Mouse (Mus musculus) left cerebral cortex, postnatal 14 days (tissue): Measurements from ENCODE around the gene Avl9. TPM values are rescaled to one million over a fixed set of nuclear protein-coding genes. Genes with fewer than 3 reads are reported as not detected.

ENCODE experiments used
- DNase-seq, 2 experiments: peaks; one replicate each; pipeline ENCODE4 v3.0.0; 2021 to 2022; ENCODE audit warnings: low spot score in 2 of 2, mixed read lengths in 1 of 2
- intact Hi-C: fragments of 180-260 bp; cut with DNase I; formaldehyde crosslinking; loops from one replicate; pipeline ENCODE4 v1.15.1; 2025
- total RNA-seq, 2 experiments: library from RNA; stranded (reverse); gene quantifications; 2 replicates each; pipeline ENCODE4 v1.2.3; 2021

Gene Avl9
- total RNA-seq, 2 experiments from 2014 or later = 32.8 to 35.9 TPM

DNA sequence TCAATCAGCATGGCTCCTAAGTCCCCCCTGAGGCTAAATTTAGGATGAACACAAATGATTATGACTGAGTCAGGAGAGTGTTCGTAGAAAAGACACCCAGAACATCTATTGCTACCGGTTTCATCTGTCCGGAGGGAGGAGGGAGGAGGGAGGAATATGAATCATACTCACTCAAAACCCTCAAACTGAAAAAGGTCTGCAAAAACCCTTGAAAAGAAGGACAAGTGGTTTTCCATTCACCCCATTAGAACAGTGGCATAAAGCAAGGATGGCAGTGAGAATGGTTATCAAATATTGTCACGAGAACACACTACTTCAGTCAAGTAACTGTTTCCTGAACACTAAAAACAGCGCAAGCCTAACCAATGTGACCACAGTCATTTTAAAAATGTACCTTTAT is 70.4 kb downstream of the Avl9 start:
- no peak for DNase-seq
- intact Hi-C loops = no loop called here

DNA sequence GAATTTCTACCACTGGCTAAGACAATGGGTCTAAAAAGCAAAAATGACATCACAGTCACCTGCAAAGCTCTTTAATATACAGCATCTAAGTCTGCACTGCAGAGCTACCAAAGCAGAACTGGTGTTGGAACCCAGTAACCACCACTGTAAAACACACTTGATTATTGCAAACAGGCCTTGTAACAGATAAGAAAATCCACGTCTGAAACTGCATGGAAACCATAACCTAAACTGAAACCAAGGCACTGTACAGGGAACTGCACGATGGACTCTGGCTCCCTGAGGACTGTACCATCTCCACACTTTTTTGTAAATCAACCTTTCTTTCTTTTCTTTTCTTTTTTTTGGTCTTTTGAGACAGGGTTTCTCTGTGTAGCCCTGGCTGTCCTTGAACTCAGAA is 73.0 kb downstream of the Avl9 start:
- DNase-seq = no peak
- intact Hi-C loops = no loop called here

DNA sequence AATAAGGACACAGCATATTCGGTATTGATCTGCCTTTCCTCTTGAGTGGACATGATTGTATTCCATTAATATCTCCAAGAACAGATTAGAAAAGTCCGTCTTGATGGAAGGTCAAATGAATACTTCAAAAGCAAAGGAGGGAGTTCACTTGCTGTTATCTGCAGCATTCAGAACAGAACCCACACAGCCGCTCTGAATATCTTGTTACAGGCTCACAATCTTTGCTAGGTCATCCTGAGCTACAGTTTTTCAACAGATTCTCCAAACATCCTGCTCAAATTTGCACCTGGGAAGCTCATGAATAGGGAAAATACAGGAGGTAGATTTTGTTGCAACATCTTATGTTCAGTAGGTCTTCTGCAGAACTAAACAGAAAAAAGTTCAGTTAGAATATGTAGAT is 74.6 kb downstream of the Avl9 start:
- no peak for DNase-seq
- intact Hi-C loops = no loop called here

DNA sequence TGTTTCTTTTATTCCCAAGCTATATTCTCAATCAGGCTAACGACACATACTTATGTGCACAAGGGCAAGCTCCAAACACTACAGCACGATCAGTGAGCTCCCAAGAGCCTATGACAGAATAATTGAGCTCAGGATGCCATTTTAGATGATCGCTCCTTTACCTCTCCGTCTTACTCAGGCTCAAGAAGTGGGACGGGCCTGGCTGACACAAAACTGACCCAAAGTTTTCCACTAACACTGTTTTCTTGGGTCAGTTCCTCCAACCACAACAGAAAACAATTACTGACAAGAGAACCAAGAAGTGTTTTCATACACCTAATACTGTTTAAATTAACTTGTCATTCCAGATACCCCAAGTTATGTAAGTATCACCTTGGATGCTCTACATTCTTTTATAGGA is 80.1 kb downstream of the Avl9 start:
- no peak for DNase-seq
- intact Hi-C loops = no loop called here

DNA sequence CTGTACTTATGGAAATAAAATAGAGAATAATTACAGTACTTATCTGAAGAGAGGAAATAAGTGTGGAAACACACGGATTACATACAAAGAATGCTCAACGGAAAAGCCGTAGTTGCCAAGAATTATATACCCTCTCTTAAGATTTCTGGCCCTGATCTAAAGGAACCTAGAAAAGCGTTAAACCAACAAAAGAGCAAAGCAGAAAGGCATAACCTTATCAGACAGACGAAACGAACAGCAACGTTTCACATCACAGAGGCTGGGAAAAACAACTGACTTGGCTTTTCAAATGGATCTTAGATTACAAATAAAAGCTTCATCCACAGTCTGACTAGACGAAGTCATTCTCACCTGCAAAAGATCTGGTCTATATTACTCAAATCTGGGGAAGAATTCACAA is 81.5 kb downstream of the Avl9 start:
- no peak for DNase-seq
- intact Hi-C loops = no loop called here

DNA sequence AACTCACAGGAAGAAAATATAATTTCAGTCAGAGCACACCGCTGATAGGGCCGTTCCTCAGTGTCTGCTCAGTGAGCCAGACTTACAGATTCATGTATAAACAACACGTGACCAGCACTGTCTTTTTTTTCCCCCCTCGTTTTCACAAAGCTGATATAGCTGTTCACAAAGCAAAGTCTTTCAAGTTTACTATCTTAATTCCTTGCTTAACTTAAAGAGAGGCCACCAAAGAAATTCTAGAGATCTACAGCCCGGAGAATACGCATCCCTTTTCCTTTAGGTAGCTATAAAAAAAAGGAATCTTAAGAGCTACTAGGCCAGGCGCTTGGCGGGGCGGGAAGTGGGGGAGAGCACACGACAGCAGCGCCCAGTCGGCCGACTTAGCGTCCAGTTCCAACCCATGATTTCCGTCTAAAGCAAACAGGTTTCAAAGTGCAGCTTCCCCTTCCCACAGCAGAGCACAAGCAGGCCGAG is 82.0 kb downstream of the Avl9 start:
- intact Hi-C loops = no loop called here
- DNase-seq = peak; percentile 27 to 39

DNA sequence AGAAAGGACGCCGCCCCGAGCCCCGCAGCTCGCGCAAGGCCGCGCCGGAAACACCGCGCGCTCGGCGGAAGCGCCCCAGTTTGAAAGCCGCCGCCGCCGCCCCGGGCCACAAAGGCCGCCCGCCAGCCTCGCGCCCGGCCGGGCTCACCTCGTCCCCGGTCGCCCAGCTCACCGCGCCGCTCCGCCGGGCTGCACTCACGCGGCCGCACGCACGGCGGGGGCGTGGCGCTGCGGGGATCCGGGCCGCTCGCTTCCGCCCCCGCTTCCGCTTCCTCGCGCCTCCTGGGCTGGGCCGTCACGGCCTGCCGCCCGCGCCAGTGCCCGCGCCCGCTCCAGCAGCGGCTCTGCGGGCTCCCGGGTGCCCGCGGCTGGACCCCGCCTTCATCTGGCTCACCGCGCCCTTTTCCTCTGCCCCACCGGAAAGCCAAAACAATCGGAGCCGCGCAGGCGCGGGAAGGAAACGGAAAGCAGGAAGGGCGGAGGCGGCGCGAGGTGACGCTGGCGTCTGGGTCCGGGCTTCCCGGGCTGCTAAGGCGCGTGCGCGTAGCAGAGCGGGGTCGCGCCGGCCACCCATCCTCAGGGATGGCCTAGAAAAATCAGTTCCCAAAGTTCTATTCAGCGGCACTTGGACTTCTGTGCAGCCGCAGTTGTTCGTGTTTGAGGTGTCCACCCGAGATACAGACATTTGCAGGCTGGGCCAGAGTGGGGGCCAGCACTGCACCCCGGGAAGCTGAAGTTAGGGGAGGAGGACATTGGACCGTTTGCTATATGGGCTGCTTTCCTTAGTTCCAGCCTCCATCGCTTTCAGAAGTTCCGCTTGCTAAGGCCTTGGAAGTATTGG is 82.8 kb downstream of the Avl9 start, which contains the start of gene Kbtbd2:
TSS of gene Kbtbd2 (minus strand) at position 503 of the 841 bp plus-strand sequence.
- peak; percentile 93 to 94 for DNase-seq
- intact Hi-C loops = no loop called here

DNA sequence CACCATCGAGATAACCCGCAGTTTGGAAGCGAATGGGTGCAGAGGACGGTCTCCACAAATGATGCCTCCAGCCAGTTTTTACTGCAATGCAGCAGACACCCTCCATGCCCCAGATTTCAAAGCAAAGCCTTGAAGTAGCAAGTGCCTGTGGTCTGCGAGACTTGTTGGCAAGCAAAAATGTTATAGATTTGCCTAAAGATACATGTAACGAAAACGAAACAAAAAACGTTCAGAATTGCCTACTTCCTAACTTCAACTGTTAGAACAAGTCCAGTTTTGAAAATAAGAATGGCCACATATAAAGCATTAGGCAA is 83.4 kb downstream of the Avl9 start:
- intact Hi-C loops = no loop called here
- DNase-seq = peak in 1 of 2 experiments; percentile 25

DNA sequence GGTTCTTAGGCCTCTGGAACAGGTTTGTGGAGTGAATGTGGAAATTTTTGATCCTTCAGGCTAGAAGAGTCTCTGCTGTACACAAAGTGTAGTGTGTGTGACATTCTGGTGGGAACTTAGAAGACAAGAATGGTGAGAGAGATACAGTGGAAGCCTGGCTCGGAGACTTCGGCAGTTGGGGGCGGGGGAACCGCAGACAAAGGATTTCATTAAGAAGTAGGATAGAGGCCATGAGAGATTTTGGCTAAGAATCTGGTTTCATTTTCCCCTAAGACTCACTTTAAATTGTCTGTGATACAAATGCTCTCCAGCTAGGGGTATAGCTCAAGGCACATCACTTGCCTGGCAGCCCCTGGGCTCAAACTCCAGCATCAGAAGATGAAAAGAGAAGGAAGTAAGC is 90.3 kb downstream of the Avl9 start:
- intact Hi-C loops = loop anchor here (10.0 kb wide), 3 partner anchors 660 to 1410 kb away; partner anchors contain the start of genes Vmn1r27 and Vopp1
- no peak for DNase-seq

DNA sequence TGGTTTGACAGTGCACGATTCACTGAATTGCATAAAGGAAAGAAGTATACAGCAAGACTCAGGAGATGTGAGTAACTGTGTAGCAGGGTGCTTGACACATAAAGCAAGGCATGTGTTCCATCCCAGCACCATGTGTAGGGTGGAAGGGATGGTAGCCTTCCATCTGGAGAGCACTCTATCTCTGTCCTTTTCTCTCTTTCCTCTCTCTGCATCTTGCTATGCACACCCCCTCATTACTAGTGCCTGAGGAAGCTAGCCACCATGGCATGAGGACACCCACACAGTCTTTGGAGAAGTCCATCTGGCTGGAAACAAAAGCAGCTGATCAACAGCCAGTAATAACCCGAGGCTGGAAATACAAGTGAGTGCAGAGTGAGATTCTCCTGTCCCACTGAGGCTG is 91.5 kb downstream of the Avl9 start:
- intact Hi-C loops = loop anchor here (10.0 kb wide), 3 partner anchors 659 to 1409 kb away; partner anchors contain the start of genes Vmn1r27 and Vopp1
- DNase-seq = peak; percentile 22 to 52

DNA sequence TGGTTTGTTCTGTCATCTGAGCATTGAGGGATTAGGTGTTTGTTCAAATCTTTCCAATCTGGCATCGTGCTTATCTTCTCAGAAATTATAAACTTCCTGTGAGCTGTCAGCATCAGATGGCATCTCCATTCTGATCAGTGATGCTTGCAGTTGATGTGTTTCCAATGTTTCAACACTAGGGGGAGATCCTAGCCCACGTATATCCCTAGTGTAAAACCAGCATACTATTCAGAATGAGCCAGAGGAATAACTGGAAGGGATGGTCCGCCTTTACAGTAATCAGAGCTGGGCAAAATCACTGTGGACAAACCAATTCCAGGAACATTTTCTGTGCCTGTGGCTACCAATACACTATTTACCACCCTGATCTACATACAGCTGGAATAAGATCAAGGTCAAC is 94.0 kb downstream of the Avl9 start:
- intact Hi-C loops = loop anchor here (2.0 to 10.0 kb wide), 5 partner anchors 100 to 1406 kb away; partner anchors contain the start of genes Vmn1r27 and Vopp1
- DNase-seq = peak; percentile 68 to 69

Other genes starting within 250 kb of the Avl9 start
- 1 to 10 TPM; 3.4 to 3.8 TPM for gene Pde1c, start 145.8 kb upstream of the Avl9 start, total RNA-seq
- gene Lsm5, start 10.2 kb upstream of the Avl9 start, total RNA-seq = 10 to 100 TPM; 16.9 to 18.7 TPM
- gene Kbtbd2, start 82.9 kb downstream of the Avl9 start, total RNA-seq = 10 to 100 TPM; 47.1 to 51.3 TPM
- gene Fkbp9, start 117.2 kb downstream of the Avl9 start, total RNA-seq = 10 to 100 TPM; 26.7 to 27.5 TPM
- gene Nt5c3, start 209.0 kb downstream of the Avl9 start, total RNA-seq = 10 to 100 TPM; 48.4 to 52.0 TPM
- gene Vmn1r4, start 209.1 kb downstream of the Avl9 start, total RNA-seq = under 1 TPM in 1 of 2 experiments, not detected in 1; 0.27 TPM